Mouse (Mus musculus): Measurements from ENCODE around the gene Elmo1. TPM values are rescaled to one million over a fixed set of nuclear protein-coding genes. Genes with fewer than 3 reads are reported as not detected.
A peak's percentile ranks its signal among the peaks of the same experiment; 100 is the strongest.

Gene Elmo1
- total RNA-seq, 4 experiments from 2014 or later: 33.4 to 40.0 (median 36.3) TPM

- DNase-seq (ENCODE audit: low spot score in 2 of 2): no peak
These were observed 61.0 kb downstream of the Elmo1 start for GRCm38 (mm10) chr13:20151302-20151978.

DNA sequence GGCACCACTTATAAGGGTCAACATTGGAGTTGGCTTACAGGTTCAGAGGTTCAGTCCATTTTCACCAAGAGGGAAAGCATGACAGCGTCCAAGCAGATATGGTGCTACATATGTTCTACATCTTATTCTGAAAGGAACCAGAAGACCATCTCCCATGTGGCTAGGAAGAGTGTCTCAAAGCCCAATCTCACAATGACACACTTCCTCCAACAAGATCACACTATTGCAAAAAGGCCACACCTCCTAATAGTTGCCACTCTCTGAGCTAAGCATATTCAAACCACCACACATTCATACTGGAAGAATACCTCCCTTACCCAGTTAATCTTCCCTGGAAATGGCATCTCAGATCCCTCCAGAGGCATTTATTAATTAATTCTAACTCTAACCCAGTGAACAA, 66.7 kb downstream of the Elmo1 start:
- no peak for DNase-seq (ENCODE audit: low spot score in 2 of 2)

GRCm38 (mm10) chr13:20157529-20157928, 67.1 kb downstream of the Elmo1 start:
- no peak for DNase-seq (ENCODE audit: low spot score in 2 of 2)

- no peak for DNase-seq (ENCODE audit: low spot score in 2 of 2)
These were observed 73.1 kb downstream of the Elmo1 start for GRCm38 (mm10) chr13:20163339-20163954.

DNA sequence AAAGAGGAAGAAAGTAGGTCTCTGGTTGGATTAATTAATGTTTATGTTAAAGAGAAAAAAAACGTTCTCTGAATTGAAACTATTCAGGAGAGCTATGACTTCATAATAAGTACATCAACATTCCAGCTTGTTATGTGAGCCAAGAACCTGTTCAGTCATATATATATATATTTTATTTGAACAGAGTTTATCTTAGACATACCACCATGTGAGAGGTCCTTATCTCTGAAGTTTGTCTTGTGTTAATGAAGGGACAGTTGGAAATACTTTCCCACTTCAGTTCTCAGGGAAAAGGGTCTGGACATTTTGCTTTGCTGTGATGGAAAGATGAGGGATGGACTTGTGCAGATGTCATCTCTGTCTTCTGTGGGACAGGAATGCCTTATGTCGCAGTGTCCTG, 74.4 kb downstream of the Elmo1 start:
- DNase-seq (ENCODE audit: low spot score in 2 of 2): no peak

DNA sequence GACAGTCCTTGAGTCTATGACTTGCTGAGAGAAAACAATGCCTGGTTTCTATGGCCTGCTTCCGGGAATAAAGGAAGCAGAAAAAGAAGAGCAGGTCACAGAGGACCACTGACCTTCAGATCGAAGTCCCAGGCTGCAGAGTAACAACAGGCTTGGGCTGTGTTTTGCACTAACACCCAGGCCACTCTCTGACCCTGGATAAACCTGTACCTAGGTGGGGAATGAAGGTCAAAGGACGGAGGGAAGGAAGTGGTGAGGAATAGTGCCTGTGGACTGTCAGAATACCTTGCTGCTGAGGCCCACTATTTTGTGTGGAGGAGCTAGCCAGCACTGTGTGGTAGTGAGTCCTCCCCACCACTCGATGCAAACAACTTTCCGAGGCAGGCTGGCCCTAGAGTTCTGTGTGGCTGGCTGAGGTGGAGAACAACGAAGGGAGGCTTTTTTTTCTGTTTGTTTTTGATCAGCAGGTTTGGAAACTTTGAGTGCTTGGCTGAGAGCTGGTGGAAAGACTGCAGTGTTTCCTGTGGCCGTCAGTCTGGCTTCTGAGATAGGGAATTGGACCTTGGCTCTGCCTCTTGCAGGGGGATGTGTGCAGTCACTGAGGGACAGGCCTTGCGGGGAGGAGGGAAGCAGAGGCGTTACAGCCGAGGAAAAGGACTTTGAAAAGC, 83.7 kb downstream of the Elmo1 start:
- DNase-seq (ENCODE audit: low spot score in 2 of 2): no peak

DNA sequence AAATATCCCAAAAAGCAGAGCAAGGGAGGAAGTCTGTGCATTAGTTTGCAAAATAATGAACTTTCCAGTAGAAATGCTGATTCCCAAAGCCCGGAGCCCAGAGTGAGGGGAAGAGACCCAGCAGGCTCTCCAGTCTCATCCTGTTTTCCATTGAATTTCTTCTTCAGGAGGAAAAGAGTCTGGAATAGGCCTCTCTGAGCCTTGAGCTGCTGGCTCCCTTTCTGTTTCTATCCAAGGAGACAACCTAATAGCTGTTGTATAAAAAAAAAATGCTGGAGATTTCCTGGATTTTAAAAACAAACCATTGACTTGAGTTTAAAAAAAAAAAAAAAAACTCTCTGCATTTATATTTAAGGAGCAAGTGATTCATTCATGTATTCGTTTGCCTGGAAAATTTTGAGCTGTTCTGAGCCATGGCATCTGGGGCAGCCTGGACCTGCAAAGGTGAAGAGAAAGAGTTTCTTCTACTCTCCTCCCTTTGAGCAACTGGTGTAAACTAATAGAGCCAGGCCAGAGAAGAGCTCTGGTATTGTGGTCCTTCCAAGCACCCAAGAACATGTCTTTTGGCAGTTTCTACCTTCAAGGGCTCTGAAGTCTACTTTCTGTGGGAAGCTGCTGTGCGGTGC, 84.4 kb downstream of the Elmo1 start:
- DNase-seq (ENCODE audit: low spot score in 2 of 2): no peak

DNA sequence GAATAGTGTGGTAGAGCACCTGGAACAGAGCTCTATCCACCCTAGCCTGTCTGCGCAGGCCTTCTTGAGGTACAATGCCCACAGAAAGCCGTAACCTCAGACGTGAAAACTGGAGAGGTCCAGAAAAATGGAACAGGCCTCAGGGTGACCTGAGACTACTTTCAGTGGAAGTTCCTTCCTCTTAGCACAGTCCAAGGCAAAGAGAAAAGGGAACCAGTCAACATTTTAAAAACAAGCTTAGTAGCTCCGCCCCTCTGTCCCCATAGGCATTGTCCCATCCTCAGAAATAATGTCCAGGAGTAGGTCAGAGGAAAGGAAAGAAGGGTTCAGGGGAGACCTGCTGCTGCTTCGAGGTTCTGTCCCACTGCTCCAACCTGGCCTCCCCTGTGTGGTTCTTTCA, 90.3 kb downstream of the Elmo1 start:
- DNase-seq (ENCODE audit: low spot score in 2 of 2): no peak

- no peak for DNase-seq (ENCODE audit: low spot score in 2 of 2)
These were observed 90.9 kb downstream of the Elmo1 start for GRCm38 (mm10) chr13:20181321-20181720.

DNA sequence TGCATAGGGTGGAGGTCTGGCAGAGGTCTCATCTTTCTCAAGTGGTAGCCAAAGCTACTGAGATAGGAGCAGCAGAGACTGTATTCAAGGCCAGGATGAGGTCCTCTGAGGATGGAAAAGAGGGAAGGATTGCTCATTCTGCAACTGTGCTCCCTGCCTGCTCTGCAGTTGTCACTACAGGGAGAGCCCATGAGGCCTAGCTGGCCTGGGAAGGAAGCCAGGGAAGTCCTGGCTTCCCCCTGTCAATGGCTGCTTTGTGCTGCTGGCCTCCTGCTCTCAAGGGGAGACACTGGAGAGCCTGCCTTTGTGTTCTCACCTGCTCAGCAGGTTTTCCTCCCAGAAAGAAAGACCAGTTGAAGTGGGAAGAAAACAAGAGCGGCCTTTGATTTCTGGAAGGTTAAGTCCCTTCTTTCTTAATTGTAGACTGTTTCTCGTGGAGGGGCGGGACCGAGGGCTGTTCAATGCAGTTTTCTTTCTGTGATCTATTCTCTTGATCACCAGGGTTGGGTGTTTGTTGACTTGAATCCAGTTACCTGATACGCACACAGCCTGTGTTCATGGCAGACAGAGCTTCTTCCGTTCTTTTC, 91.9 kb downstream of the Elmo1 start:
- DNase-seq (ENCODE audit: low spot score in 2 of 2): peak in 1 of 2 experiments; percentile 27

DNA sequence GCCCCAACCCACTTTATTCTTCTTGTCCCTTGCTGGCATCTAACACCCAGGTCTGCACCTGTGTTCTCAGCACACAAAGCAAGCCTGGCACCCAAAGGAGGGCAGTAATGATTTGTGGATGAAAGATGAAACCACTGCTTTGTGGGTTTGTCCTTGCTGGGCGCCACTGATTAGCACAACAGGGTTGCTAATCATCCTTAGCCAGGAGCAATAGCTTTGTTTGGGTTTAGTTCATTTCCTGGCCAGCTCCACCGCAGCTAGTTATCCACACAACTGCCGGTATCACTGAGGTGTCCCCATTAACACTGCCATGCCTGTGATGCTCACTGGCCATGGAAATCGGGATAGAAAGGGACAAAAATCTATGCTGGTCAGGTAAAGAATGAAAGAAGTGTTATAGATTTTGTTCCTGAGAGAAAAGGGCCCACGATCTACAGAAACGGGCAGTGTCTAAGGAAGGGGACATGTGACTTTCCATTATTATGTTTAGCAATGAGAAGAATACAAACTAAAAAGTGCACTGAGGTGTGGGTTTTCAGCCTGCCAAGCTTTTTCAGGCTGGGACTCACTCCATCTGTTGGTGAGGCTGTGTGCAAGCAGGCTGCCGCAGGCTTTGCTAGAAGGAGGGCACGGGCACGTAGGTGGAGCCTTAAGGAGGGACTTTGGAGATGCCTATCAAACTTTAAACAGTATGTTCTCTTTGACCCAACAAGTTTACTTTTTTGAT, 93.3 kb downstream of the Elmo1 start:
- peak in 1 of 2 experiments; percentile 36 for DNase-seq (ENCODE audit: low spot score in 2 of 2)

DNA sequence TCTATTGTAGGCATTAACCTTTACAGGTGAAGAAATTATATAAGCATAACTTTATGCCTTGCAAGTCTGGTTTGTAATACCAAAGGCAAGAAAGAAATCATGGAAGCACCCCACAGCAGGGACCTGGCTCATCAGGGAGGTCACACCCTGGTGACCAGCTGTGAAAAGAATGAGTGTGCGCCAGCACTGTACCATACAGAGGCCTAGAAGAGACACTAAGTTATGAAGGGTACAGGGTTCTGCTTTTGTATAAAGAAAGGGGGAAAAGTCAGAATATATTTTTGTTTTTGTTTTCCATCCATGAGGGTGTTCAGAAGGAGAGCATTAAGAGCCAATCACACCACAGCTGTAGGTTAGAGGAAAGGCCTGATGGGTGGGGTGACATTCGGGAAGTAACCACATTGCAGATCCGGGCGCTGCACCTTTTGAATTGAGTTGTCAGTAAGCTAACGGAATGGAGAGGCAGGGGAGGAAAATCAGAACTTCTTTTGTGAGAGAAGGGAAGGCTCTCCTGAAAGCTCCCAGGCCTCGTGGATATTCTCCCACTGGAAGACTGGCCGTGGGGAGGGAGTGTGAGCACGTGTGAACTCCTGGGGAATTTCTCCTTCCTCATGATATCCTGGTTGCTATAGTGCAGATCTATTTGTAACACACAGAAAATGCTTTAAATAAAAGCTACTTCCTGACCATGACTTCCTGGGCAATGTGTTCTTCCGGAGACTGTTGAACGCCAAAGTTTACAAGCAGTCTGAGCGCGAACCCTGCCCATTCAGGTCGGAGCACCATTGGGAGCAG, 94.0 kb downstream of the Elmo1 start:
- no peak for DNase-seq (ENCODE audit: low spot score in 2 of 2)

GRCm38 (mm10) chr13:20185034-20185846, 94.8 kb downstream of the Elmo1 start:
- DNase-seq (ENCODE audit: low spot score in 2 of 2): no peak

DNA sequence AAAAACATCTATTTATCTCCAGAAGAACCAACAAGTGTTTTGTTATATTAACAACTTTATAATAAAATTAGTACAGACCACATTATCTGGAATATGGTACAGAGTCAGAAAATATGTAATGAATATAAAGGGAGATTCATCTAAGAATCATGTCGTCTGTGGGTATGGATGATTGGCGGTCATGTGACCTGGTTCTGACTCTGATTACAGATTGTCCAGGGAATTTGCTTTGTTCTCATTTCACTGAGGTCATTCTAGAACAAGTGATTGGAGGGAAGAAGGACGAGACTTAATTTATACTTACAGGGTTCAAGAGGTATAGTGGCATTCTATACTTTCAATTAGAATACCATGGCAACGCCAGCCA, 95.4 kb downstream of the Elmo1 start:
- DNase-seq (ENCODE audit: low spot score in 2 of 2): no peak

DNA sequence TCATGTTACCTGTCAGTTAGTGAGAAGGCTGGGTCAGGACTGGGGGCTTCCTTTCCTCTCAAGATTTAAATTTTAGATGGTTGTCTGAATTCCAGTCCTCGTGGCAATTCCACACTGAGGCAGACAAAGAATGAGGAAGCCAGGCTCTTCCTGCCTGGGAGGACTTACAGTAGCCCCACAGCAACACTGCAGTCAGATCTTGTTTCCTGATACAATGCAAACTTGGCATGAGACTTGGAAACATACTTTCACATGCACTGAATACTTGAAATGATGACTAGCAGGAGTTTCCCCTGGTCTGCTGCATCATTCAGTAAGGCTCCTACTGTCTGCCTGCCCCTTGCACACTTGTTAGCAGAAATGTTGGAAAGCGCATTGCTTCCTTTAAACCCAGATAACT, 97.3 kb downstream of the Elmo1 start:
- DNase-seq (ENCODE audit: low spot score in 2 of 2): no peak

DNA sequence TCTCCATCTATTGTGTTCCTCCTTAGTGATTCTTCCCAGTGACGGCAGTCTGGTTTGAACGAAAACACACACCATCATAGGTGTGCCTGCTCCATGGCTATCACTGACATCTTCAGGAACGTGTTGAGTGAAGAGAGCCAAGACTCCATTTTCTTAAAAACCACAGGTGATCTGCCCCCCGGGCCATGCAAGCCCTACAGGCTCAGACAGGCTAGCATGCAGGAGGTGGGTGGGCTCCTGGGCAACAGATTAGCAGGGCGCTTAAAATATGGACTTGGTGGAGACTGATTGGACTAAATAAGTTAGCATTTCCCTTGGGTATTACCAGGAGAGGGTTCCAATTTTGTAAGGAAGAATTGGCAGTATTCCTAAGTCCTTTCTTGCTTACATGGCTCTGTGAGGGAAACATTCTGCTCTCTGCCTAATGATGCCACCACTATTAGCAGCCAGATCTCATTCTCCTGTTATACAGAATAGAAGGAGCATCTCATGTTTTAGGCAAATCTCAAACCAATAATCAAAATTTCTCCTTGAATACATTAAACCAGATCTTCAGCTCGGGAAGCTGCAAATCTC, 101.7 kb downstream of the Elmo1 start:
- no peak for DNase-seq (ENCODE audit: low spot score in 2 of 2)

DNA sequence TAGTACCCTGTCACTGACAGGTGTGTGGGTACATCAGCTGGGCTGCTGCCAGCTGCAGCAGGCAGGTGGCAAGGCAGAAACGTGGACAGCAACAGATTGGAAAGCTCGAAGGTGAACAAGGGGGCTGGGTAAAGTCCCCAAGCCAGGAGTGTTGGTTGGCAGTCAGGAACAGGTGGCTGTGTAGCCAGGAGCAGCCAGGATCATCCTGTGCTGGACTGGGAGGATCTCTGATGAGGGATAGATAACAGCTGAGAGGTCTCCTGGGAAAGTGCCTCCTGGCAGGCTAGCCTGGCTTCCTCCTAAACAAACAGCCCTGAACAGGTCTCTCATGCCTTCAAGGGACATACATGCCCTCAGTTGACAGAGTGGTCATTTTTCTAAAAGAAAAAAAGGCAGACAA, 110.2 kb downstream of the Elmo1 start:
- no peak for DNase-seq (ENCODE audit: low spot score in 2 of 2)

- no peak for DNase-seq (ENCODE audit: low spot score in 2 of 2)
These were observed 112.2 kb downstream of the Elmo1 start for GRCm38 (mm10) chr13:20202617-20203016.

DNA sequence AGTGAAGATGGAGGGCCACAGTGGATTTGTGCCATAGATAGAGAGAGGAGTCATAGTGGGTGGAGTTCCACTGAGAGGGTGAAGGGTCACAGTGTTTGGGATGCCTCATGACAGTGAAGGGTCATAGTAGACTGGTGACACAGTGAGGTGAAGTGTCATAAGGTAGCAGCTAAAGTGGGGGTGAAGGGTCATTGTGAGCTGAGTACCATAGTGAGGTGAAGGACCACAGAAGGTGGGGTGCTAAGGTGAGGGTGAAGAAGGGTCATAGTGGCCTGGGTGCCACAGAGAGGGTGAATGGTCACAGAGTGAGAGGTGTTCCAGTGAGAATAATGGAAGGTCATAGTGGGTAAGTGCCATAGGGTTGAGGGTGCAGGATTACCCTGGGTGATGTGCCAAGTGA, 113.8 kb downstream of the Elmo1 start:
- DNase-seq (ENCODE audit: low spot score in 2 of 2): no peak
